Mouse (Mus musculus) midbrain, embryonic 16.5 days (tissue): ENCODE data around the gene Gsap. TPM values are rescaled to one million over a fixed set of nuclear protein-coding genes. Genes with fewer than 3 reads are reported as not detected.
A peak's percentile ranks its signal among the peaks of the same experiment; 100 is the strongest.

Experiments used
- ATAC-seq: fragments of 200-750 bp; cut with Nextera tagmentation; 2 replicates; pipeline ENCODE4 v1.8.0; 2017; ENCODE audit warnings: moderate TSS enrichment
- H3K27ac ChIP-seq: fragments of 300-500 bp; sonication (generic); 2 replicates; pipeline ENCODE4 v1.5.1; 2014; ENCODE audit warnings: mild to moderate bottlenecking, low read length, mixed read lengths
- H3K27me3 ChIP-seq: fragments of 300-500 bp; sonication (generic); 2 replicates; pipeline ENCODE4 v1.6.1; 2014; ENCODE audit warnings: low read depth, low read length, mixed read lengths; ENCODE audit not compliant: control insufficient read depth, insufficient read depth
- H3K36me3 ChIP-seq: fragments of 300-500 bp; sonication (generic); 2 replicates; pipeline ENCODE4 v1.6.1; 2014; ENCODE audit warnings: mild to moderate bottlenecking, low read length, moderate library complexity, mixed read lengths; ENCODE audit not compliant: control insufficient read depth, insufficient read depth
- H3K4me1 ChIP-seq: fragments of 300-500 bp; sonication (generic); 2 replicates; pipeline ENCODE4 v1.6.1; 2014; ENCODE audit warnings: mild to moderate bottlenecking, low read length, mixed read lengths; ENCODE audit not compliant: control insufficient read depth, insufficient read depth
- H3K4me2 ChIP-seq: fragments of 300-500 bp; sonication (generic); 2 replicates; pipeline ENCODE4 v1.6.1; 2014; ENCODE audit warnings: mild to moderate bottlenecking, low read length, mixed read lengths
- H3K4me3 ChIP-seq: fragments of 300-500 bp; sonication (generic); 2 replicates; pipeline ENCODE4 v1.5.1; 2014; ENCODE audit warnings: low read depth, mild to moderate bottlenecking, low read length, moderate library complexity, mixed read lengths
- H3K9ac ChIP-seq: fragments of 300-500 bp; sonication (generic); 2 replicates; pipeline ENCODE4 v1.6.1; 2014; ENCODE audit warnings: low read depth, low read length, mixed read lengths
- H3K9me3 ChIP-seq: fragments of 300-500 bp; sonication (generic); replicated peaks from 2 replicates; pipeline ENCODE4 v1.6.1; 2014; ENCODE audit warnings: mild to moderate bottlenecking, low read length, mixed read lengths; ENCODE audit not compliant: control insufficient read depth, poor library complexity, severe bottlenecking
- WGBS: fragments of 180-500 bp; shearing (Covaris S2); extraction: QIAGEN DNeasy Blood & Tissue Kit; methylation state at CpG from one replicate; pipeline ENCODE4 v1.1.7; 2014; 5-methylcytosine and 5-hydroxymethylcytosine counted together
- polyA plus RNA-seq: library from polyadenylated mRNA; unstranded; fragments of >200 nt; fragmentation: Nextera tagmentation; extraction: Ambion mirVana; gene quantifications from 2 replicates; pipeline ENCODE4 v1.2.1, GENCODE M21; 2015

Gsap gene
- polyA plus RNA-seq, 1 experiment from 2014 or later: 12.4 TPM

- no peak for ATAC-seq
- no peaks in the 10 kb centered on the region for H3K4me1 ChIP-seq
- H3K9ac ChIP-seq: no peak overlapping the region
- H3K27ac ChIP-seq: no peak overlapping the region
- H3K27me3 ChIP-seq: no peaks in the 10 kb centered on the region
- WGBS: 85% methylated on average over 3 of the region's 3 CpGs
- no peaks in the 10 kb centered on the region for H3K36me3 ChIP-seq
- H3K4me2 ChIP-seq: no peak overlapping the region
- peaks cover 7% of the 10 kb centered on the region; the same call in 1 of the 2 replicates for H3K9me3 ChIP-seq
- H3K4me3 ChIP-seq: no peak overlapping the region
Observed at GRCm38 (mm10) chr5:21156770-21157169, 29.3 kb upstream of the Gsap start.

GRCm38 (mm10) chr5:21159536-21159935, 26.5 kb upstream of the Gsap start:
- no peak overlapping the region for H3K4me3 ChIP-seq
- no peaks in the 10 kb centered on the region for H3K27me3 ChIP-seq
- no peak overlapping the region for H3K9ac ChIP-seq
- ATAC-seq: no peak
- no peak overlapping the region for H3K27ac ChIP-seq
- no peaks in the 10 kb centered on the region for H3K36me3 ChIP-seq
- no peak overlapping the region for H3K4me2 ChIP-seq
- WGBS: 83% methylated on average over 3 of the region's 3 CpGs
- peaks cover 4% of the 10 kb centered on the region; the same call in 1 of the 2 replicates for H3K9me3 ChIP-seq
- H3K4me1 ChIP-seq: no peaks in the 10 kb centered on the region

- Histone ChIP-seq H3K9ac (no peak overlapping the region), H3K4me3 (no peak overlapping the region), H3K27me3 (no peaks in the 10 kb centered on the region), H3K9me3 (peaks cover 4% of the 10 kb centered on the region; the same call in 1 of the 2 replicates), H3K4me1 (no peaks in the 10 kb centered on the region), H3K4me2 (no peak overlapping the region), H3K27ac (no peak overlapping the region), H3K36me3 (no peaks in the 10 kb centered on the region)
- ATAC-seq: no peak
- WGBS: 89% methylated on average over 1 of the region's 1 CpGs
Observed at GRCm38 (mm10) chr5:21160781-21161180, 25.3 kb upstream of the Gsap start.

- Histone ChIP-seq H3K4me3 (no peak overlapping the region), H3K9me3 (no peaks in the 10 kb centered on the region; the same call in 1 of the 2 replicates), H3K4me2 (no peak overlapping the region), H3K27me3 (no peaks in the 10 kb centered on the region), H3K36me3 (no peaks in the 10 kb centered on the region), H3K27ac (no peak overlapping the region), H3K9ac (no peak overlapping the region), H3K4me1 (no peaks in the 10 kb centered on the region)
- WGBS: 80% methylated on average over 3 of the region's 3 CpGs
- no peak for ATAC-seq
Observed at GRCm38 (mm10) chr5:21163421-21163820, 22.6 kb upstream of the Gsap start.

- H3K9ac ChIP-seq: no peak overlapping the region
- H3K4me1 ChIP-seq: no peaks in the 10 kb centered on the region; the same call in 1 of the 2 replicates
- no peaks in the 10 kb centered on the region for H3K36me3 ChIP-seq
- H3K4me3 ChIP-seq: no peak overlapping the region
- no peak overlapping the region for H3K4me2 ChIP-seq
- peak overlapping the region; percentile 35 for H3K27ac ChIP-seq
- ATAC-seq: peak; percentile 75
- H3K27me3 ChIP-seq: no peaks in the 10 kb centered on the region
- 44% methylated on average over 8 of the region's 8 CpGs for WGBS
- no peaks in the 10 kb centered on the region for H3K9me3 ChIP-seq
Observed at GRCm38 (mm10) chr5:21168689-21169345, 17.2 kb upstream of the Gsap start.

DNA sequence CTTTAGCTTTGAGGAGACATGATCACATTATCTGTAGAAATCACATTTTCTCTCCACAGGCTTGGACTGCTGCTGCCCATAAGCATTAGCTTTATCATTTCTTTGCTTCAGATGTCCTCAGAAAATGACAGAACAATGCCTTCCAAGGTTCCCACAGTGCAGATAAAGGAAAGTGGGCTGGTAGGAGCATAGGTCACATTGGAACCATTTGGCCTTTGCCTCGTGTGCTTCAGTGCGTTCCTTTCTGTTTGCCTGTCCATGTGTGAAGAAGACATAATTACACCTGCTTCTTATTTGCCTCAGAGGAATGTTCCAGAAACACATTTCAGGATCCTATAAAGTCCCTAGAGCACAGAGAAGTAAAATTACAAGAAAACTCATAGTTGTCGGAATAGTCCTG, 16.7 kb upstream of the Gsap start:
- Histone ChIP-seq H3K4me2 (no peak overlapping the region), H3K36me3 (no peaks in the 10 kb centered on the region), H3K9ac (no peak overlapping the region), H3K27ac (0 out of 2 replicates have a peak overlapping the region, but pooled peaks have one; percentile 35), H3K9me3 (no peaks in the 10 kb centered on the region), H3K27me3 (no peaks in the 10 kb centered on the region), H3K4me1 (no peaks in the 10 kb centered on the region; the same call in 1 of the 2 replicates), H3K4me3 (no peak overlapping the region)
- 41% methylated on average over 3 of the region's 3 CpGs for WGBS
- no peak for ATAC-seq

- H3K9me3 ChIP-seq: no peaks in the 10 kb centered on the region
- H3K9ac ChIP-seq: no peak overlapping the region
- no peaks in the 10 kb centered on the region for H3K27me3 ChIP-seq
- no peaks in the 10 kb centered on the region; the same call in 1 of the 2 replicates for H3K4me1 ChIP-seq
- H3K4me2 ChIP-seq: no peak overlapping the region
- WGBS: 93% methylated on average over 1 of the region's 1 CpGs
- H3K4me3 ChIP-seq: no peak overlapping the region
- H3K27ac ChIP-seq: no peak overlapping the region
- no peak for ATAC-seq
- H3K36me3 ChIP-seq: no peaks in the 10 kb centered on the region
Observed at GRCm38 (mm10) chr5:21169877-21170276, 16.2 kb upstream of the Gsap start.

- H3K36me3 ChIP-seq: no peaks in the 10 kb centered on the region
- H3K4me3 ChIP-seq: no peak overlapping the region
- no peak overlapping the region for H3K9ac ChIP-seq
- peaks cover 2% of the 10 kb centered on the region; the same call in 1 of the 2 replicates for H3K4me1 ChIP-seq
- no peaks in the 10 kb centered on the region for H3K27me3 ChIP-seq
- no peak overlapping the region for H3K27ac ChIP-seq
- H3K9me3 ChIP-seq: no peaks in the 10 kb centered on the region
- 40% methylated on average over 4 of the region's 4 CpGs for WGBS
- no peak for ATAC-seq
- no peak overlapping the region for H3K4me2 ChIP-seq
Observed at GRCm38 (mm10) chr5:21170440-21170839, 15.6 kb upstream of the Gsap start.

DNA sequence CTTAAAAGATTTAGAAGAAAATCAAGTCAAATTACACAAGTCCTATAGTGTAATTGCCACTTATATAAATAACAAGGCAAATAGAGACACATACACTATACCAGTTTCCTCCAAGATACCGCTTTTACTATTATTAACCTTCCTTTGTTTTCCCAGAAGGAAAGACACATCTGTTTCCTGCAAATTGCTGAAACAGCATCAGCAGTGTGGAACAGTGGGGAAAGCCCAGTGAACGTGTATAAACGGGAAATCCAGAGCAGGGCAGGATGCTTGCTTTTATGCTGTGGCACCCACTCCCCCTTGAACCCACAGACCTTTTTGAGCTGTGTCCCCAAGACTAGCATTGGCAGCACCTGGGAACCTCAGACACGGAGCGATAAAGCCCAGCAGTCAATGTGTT, 15.2 kb upstream of the Gsap start:
- H3K4me2 ChIP-seq: no peak overlapping the region
- H3K27ac ChIP-seq: 0 out of 2 replicates have a peak overlapping the region, but pooled peaks have one; percentile 5
- ATAC-seq: 0 out of 2 replicates have a peak, but pooled peaks have one; percentile 6
- no peaks in the 10 kb centered on the region for H3K9me3 ChIP-seq
- no peak overlapping the region for H3K4me3 ChIP-seq
- H3K4me1 ChIP-seq: peaks cover 6% of the 10 kb centered on the region
- 55% methylated on average over 5 of the region's 5 CpGs for WGBS
- H3K9ac ChIP-seq: no peak overlapping the region
- no peaks in the 10 kb centered on the region for H3K36me3 ChIP-seq
- H3K27me3 ChIP-seq: no peaks in the 10 kb centered on the region
